Mouse (Mus musculus): ENCODE results near the gene Bhmt. TPM values are rescaled to one million over a fixed set of nuclear protein-coding genes. Genes with fewer than 3 reads are reported as not detected.

Gene Bhmt
- total RNA-seq (2015) = not detected in 2 replicates
- not detected in 2 replicates for total RNA-seq (2017)

DNA sequence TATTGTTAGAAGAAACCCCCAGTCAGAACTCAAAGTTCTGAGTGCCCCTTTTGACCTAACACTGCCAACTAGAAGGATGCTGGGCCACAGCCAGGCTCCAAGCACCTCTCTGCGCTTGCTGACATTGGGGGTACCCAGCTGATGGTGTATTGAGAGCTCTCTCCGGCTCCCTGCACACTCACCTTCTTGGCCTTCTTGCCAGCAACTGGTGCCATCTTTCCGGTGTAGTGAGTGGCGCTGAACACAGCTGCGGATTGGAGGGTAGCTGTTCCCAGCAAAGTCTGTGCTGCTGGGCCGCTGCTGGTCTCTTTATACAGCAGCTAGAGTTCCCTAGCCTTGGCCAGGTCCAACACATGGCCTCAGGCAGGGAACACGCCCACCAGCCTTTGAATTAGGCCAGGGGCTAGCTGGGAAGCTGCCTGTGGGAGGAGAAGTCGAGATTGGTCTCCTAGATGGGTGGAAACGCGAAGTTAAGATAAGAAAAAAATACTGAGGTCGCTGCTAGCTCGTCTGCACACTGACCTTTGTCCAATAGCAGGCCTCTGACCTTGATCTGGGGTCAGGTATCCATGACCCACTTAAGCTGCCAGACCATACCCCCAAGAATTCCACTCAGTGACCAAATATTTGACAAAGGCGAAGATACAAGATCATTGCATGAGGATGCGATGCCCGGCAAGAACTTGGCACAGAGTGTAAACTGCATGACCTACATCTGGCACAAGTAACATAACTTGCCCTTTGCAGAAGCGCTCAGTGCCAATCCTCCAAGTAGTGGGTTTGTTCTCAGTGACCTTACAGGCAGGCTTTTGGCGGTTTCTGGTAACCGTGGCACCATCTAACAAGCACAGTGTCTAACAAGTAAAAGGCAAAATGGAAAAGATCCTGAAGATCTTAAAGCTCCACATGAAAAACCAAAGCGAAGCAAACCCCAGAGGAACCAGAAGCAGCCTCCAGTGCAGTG is at the start of gene Bhmt:
TSS of gene Bhmt (minus strand) at position 680 of the 964 bp plus-strand sequence.
- no peak for ATAC-seq (replicated peaks; ENCODE audit: poor library complexity)

DNA sequence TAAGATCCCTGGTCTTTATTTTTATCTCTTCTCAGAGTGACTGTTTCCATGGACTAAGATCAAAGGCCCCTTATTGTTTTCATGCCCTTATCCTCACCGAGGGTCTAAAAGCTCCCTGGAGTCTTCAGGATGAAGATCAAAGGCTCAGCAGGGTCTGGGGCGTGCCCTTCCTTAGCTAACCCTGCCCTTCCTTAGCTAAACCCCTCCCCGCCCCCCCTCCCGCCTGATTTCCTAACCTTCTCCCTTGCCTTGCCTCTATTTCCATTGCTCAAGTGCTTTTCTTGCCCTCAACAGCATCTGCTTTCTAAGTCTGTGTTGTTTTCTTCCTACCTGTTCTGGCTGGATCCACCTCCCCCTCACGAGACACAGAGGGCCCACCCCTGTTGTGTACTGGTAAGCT is 49.6 kb upstream of the Bhmt start:
- ATAC-seq (replicated peaks; ENCODE audit: poor library complexity) = no peak

DNA sequence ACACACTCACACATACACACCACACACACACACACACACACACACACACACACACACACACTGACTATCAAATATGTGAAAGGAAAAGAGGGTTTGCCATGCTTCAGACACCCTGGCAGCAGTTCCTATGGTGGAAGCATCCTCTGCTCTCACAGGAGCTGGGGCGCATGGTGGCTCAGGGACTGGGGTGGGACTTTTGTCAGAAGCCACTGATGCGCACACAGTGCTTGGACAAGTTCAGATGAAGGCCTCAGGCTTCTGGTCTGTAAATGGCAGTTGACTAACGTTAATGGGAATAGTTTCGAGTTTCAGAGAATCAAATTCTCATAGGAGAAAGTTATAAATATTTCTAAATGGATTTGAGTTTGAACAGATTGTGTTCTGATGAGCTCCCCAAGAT is 47.5 kb upstream of the Bhmt start:
- ATAC-seq (replicated peaks; ENCODE audit: poor library complexity) = no peak

DNA sequence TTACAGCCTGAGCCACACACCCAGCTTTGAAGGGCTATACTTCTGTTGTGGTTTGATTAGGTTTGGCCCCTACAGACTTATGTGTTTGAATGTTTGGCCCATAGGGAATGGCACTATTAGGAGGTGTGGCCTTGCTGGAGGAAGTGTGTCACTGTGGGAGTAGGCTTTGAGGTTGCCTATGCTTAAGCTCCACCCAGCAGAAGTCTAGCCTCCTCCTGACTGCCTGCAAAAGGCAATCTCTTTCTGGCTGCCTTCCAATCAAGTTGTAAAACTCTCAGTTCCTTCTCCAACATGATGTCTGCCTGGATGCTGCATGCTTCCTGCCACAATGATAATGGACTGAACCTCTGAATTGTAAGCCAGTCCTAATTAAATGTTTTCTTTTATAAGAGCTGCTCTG is 45.6 kb upstream of the Bhmt start:
- peak; percentile 77 for ATAC-seq (replicated peaks; ENCODE audit: poor library complexity)

DNA sequence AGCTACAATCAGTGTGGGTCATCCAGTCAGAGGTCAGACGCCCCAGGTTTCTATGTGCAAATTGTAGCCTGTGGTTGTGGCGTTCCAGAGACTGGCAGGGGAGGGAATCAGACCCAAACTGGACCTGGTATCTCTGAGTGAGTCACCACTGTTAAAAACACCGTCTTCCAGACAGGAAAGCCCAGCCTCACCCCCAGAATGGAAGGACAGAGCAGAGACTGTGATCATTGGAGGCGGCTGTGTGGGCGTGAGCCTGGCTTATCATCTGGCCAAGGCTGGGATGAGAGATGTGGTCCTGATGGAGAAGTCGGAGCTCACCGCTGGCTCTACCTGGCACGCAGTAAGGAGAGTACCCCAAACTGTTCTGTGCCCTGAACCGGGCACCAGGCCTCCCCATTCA is 39.1 kb upstream of the Bhmt start:
- ATAC-seq (replicated peaks; ENCODE audit: poor library complexity) = no peak

DNA sequence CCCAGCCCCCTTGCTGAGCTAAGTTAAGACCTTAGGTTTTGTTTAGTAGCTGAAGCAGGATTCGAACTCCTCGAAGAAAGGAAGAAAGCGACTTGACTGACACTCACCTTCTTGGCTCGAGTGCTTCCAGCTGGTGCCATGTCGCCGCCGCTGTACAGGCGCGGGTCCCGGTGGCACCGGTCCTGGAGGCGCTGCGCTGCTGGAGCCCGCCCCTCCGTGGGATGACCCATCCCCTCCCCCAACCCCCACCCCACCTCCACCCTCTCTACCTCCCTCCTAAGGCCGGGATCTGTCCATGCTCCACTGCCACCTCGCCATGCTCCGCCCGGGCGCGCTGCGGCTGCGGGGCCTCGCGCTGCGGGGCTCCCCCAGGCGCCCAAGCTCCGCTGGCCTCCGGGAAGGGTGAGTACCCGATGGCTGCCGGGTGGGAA is 36.4 kb upstream of the Bhmt start, which contains the start of the genes Bhmt2 and Dmgdh:
TSS of gene Bhmt2 (minus strand) at position 172 of the 431 bp plus-strand sequence.
TSS of gene Dmgdh (plus strand) at position 303 of the 431 bp plus-strand sequence.
- ATAC-seq (replicated peaks; ENCODE audit: poor library complexity) = no peak

DNA sequence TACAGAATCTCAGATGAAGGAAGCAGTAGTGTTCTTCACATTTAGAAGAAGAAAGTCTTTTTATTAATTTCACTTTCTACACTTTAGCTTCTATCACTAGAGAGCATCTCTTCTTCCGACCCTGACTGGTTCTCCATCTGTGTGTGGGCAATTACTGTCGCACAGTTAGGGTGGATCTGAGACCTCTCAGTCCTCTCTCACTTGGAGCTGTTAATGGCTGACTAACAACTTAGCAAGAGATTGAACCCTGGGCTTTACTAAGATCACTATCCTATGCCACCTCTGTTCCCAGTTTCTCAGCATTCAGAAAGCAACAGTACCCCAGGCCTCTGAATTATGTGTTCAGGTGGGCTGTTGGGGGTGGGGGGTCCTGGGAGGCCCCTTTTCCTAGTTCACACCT is 35.5 kb upstream of the Bhmt start:
- ATAC-seq (replicated peaks; ENCODE audit: poor library complexity) = no peak

DNA sequence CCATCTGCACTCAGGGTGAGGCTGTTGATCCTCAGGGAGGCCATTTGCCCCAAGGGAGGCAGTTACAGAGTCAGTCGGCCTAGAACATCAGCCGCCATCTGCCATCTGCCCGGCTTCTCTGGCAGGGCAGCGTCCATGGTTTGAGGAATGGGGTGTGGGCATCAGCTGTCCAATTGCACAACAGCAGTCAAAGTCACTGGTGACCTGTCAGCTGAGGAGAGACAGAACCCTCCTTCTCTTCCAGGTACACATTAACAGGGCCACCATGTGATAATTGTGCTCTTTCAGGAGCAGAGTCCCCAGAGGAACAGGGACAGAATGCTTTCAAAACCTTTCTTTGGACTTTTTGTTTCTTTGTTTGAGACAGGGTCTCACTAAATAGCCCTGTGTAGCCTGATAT is 34.6 kb upstream of the Bhmt start:
- ATAC-seq (replicated peaks; ENCODE audit: poor library complexity) = no peak

DNA sequence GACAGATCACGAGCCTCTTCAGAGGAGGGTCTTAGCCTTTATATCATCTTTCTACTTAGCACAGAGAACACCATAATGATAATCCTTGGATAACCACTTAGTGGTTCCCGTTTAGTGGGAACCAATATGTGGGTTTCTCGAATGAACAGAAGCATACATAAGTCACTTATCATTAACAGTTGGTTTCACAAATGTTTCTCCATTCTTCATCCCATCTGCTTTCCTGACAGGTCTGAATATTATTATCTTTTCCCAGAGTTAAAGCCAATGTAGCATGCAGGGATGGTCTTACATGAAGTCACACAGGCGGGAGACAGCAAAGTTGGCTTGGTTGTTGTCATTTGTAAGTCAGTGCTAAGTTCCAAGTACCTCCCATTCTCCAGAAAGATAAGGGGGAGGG is 29.8 kb upstream of the Bhmt start:
- ATAC-seq (replicated peaks; ENCODE audit: poor library complexity) = no peak

DNA sequence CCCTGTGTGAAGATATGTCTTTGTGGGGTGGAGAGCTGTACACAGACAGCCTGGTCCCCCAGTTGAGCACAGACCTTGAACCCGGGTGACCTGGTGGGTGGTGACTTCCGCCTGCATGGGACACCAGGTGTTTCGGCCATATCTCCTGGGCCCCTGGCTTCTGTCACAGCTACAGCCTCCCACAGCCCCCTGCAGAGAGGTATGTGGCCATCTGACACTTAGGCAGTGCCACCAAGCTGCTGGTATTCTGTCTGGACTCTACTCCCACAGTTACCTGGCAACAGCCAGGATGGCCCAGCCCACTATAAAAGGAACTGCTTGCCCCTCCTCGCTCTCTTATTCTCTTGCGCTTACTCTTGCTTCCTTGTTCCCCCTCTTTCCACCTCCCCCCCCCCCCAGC is 20.2 kb upstream of the Bhmt start:
- ATAC-seq (replicated peaks; ENCODE audit: poor library complexity) = no peak

DNA sequence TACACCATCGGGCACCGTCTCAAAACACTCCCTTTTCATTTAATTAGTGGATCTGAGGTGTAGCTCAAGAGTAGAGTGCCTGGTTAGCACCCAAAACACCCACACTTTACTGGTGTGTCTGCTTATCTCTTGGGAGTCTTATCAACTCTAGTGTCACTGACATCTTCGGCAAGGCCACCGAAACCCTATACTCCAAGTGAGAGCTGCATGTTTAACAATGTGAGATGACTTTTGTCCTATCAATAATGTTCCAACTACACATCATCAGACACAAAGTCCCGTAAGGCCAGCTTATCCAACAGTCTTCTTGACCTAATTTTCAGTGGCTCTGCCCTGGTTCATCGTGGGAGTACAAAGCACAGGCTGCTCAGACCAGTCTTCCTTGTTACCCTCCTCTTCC is 15.6 kb upstream of the Bhmt start:
- no peak for ATAC-seq (replicated peaks; ENCODE audit: poor library complexity)

DNA sequence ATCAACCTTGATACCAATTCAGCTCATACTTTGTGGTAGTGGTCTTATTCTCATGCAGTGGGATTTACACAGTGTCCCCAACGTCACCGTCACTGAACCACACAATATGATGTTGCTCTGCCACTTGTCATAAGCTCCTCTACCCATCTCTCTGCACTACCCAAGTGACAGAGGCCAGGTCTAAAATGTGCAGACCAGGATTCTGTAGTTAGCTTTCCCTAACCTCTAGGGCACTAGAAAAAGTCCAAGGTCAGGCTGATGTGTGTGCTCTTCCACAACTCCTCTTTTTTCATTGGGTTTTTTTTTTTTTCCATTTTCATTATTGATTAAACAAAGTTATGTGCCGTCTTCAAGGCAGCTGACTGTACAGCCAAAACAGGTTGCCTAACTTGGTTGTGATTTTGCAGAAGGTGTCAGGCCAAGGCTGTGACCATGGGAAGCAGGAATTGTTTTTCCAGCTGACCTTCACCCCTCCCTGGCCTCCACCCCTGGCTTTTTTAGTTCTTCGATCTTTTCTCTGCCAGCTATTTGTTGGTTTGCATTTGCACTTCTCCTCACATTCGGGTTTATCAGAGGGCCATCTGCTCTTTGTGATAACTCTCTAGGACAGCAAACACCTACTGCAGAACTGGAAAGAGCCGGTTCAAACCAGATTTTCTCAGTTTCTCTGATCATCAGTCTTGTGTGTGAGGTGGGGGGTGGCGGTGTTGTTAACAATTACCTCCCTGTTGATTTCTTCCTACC is 10.8 kb upstream of the Bhmt start:
- no peak for ATAC-seq (replicated peaks; ENCODE audit: poor library complexity)

DNA sequence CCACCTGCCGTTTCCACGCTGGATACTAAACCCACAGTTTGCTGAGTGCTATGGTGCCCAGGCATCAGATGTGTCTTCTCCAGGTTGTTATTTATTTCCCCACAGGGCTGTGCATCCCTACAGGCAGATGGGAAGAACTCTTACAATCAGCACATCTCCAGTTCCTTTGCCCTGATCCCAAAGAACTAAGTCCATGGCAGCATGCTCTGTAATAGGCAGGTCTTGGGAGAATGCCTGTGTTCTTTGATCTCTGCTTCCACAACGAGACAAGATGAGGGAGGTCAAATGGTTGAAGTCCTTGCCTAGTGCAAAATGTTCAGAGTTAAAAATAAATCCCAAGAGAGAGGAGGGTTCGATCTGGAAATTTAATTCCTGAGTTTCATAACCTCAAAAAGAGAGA is 1.9 kb upstream of the Bhmt start:
- no peak for ATAC-seq (replicated peaks; ENCODE audit: poor library complexity)

DNA sequence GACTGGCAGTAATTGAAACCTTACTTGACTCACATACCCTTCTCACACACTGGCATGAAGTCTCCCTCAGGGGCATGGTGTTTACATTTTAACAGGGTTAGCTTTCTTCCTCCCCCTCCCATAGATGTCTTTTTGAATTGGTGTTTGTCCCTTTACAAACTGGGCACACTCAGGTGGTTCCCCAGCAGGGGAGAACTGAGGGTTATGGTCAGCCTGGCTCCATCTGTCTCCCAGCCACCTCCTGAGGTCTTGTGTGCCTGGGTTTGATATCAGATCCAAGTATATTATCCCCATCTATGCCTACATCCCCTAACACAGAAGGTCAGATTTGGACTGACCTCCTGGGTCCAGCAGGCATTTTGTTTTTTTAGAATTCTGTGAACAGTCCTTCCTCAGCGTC is 1.2 kb downstream of the Bhmt start:
- ATAC-seq (replicated peaks; ENCODE audit: poor library complexity) = no peak

DNA sequence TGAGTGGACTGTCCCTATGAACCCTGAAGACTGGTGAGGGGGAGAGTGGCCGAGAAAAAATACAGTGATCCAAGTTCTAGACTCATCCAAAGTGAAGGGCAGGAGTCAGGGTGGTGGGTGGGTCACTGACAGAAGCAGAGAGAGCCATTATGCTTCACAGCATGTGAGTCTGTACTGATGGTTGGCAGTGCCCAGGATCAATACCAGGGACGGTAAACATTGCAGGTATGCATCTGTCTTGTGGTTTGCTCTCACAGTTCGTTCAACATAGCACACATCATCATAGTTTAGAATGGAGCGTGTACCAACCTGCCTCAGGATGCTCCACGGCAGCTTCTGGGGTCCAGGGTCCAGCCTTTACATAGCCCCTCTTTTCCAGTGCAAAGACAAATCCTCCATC is 4.8 kb downstream of the Bhmt start:
- no peak for ATAC-seq (replicated peaks; ENCODE audit: poor library complexity)

DNA sequence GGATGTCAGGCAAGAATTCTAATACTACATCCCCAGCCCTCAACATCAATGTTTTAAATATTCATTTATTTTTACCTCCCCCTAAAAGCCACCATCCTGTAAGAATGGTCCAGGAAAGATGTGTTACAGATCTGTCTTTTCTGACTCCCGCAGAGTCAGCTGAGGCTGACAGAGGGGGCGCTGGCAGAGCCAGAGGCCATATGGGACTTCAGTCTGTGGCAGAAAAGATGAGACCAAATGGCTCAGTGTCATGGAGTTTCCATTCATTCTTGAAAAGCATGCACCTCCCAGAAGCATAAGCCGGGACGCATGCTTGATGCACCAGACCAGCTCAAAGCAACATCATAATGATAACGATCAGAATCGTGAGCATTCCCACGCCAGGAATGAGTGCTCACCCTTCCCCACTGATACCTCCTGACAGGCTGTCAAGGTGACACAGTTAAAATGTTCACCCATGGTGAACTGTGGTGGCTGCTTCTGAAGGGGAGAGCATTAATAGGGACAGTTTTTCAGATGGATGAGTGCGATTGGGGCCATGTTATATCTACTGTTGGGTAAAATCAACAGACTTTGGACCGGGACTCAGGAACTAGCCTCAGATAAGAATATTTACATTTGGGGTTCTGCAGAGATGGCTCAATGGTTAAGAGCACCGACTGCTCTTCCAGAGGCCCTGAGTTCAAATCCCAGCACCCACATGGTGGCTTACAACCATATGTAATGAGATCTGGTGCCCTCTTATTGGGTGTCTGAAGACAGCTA is 6.6 kb downstream of the Bhmt start:
- no peak for ATAC-seq (replicated peaks; ENCODE audit: poor library complexity)

DNA sequence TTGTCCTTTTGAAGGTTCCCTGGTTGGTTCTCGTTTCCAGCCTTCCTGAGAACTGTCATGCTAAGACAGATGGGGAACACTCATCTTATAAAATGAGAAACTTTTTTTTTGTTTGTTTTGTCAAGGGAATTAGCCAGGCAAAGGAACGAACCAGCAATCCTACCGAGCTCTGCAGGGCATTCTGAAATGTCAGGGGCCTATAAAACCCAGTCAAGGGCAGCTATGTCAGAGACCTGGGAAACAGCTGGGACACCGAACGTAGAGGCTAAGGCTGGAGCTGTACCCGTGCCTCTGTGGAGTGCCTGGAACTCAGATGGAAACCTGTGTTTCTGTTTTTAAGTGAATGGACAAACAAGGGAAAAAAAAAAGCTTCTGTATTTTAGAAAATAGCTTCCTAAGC is 8.9 kb downstream of the Bhmt start:
- no peak for ATAC-seq (replicated peaks; ENCODE audit: poor library complexity)

DNA sequence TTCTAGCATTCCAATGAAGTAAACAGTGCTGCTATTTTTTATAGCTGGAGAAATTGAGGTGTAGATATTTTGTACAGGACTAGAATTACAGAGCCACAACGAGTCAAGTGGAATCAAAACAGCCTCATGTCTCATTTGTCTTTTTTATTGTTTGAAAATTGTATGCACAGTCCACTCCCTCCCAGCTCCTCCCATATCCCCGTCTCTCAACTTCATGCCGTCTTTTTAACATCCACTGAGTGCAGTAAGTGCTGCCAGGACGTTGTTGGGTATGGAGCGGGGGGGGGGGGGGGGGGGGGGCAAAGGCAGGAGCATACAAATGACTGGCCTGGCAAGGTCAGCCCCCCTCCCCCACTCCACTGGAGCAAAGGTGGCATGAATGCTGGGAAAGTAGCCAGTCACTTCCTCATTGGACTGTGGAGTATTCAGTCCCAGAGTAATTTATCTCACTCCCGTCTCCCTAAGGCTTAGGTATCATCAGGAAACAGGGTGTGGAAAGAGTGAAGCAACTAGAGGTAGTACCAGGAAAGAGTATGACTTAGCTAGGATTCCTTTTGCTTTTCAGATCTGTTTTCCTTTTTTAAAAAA is 23.3 kb downstream of the Bhmt start:
- ATAC-seq (replicated peaks; ENCODE audit: poor library complexity) = no peak

DNA sequence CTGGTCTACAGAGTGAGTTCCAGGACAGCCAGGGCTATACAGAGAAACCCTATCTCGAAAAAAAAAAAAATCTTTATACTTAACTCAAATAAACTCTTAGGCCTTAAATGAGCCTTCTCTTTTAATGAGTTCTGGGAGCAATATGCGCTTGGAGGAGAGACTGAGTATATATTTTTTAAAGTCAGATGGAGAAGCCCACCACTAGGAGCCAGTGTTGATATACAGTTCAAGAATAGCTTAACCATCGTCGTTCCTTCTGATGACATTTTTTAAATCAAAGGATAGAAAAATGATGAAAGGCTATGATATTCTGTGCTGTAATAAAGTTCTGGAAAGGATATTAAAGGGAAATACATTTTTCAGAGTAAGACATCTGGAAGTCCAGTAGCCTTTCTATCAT is 24.0 kb downstream of the Bhmt start:
- no peak for ATAC-seq (replicated peaks; ENCODE audit: poor library complexity)

DNA sequence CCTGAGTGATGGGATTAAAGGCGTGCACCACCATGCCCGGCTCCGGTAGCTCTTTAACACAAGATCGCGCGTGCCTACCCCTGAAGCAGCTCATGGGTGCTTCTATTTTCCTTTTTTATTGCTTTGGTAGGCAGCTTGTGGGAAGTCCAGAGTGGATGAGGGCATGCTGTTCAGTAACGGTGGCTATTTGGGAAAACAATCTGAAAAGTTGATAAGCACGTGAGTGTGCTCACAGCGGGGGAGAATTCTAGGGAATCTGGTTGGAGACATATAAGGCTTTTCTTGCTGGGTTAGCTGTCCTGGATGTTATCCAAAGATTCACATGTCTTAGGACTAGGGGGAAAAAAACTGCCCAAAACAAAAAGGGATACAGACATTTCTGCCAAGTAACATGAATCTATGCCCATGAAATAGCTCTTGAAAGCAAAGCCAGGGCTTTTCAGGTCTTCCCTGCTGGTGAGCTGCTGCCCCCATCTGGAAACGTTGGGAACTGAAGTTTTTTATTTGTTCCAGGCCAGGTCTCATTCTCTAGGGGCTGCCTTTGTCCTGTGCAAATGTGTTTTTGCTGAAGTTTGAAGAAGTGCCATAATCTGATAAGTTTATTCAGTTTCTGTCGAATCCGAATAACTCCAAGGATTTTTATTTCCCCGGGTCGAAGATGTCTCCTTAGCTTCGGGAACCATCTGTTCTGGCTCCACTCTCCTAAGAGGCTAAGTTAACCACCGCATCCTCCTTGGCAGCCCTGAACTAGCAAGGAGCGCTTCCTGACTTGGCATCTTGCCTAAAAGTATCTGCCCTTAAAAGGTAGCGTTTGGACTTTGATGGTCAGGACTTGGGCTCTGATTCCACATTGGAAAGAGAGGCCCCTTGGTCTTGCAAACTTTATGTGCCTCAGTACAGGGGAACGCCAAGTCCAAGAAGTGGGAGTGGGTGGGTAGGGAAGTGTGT is 24.8 kb downstream of the Bhmt start:
- peak; percentile 89 for ATAC-seq (replicated peaks; ENCODE audit: poor library complexity)

Data from megakaryocyte progenitor cell, adult 5-6 weeks (primary cell).